Mouse (Mus musculus) hematopoietic stem cell, adult 5-6 weeks (primary cell): Measurements from ENCODE around the gene Sbpl. TPM values are rescaled to one million over a fixed set of nuclear protein-coding genes. Genes with fewer than 3 reads are reported as not detected.
A peak's percentile ranks its signal among the peaks of the same experiment; 100 is the strongest.

Experiments
- ATAC-seq, 2 experiments: fragments of 125-278 bp in 1 of 2; replicated peaks in 1 of 2; 2 replicates each; pipeline ENCODE4 v1.8.0; 2016 to 2017; ENCODE audit warnings: inconsistent platforms in 2 of 2, mild to moderate bottlenecking in 2 of 2, moderate number of reproducible peaks in 2 of 2, low read depth in 1 of 2, moderate TSS enrichment in 1 of 2; ENCODE audit not compliant: low FRiP score in 2 of 2, poor library complexity in 2 of 2, severe bottlenecking in 2 of 2, insufficient read depth in 1 of 2, low TSS enrichment in 1 of 2
- total RNA-seq: library from RNA; stranded (forward); fragments of 172-1452, 232-1000 nt; gene quantifications from 2 replicates; pipeline ENCODE4 v1.2.3, GENCODE M21; 2017

Gene Sbpl
- total RNA-seq = not detected in 2 replicates

DNA sequence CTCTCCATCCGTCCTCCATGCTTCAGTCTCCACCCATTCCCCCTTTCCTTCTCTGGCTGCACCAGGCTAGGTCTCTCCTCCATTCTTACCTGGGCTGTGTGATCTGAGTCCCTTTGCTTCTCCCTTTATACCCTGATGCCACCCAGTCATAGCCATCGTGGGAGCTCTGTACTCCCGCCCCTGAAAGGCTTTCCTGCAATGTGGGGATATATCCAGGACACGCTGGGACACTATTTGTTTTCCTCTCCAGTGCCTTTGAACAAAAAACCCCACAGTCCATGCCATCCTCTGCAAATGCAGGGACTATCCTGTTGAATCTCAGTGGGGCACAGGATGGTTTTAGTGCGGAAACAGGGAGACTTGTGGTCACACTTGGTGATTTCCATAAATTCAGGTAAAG lies at the start of gene Sbpl:
TSS of gene Sbpl (minus strand) at position 101 of the 400 bp plus-strand sequence.
- ATAC-seq = no peak

DNA sequence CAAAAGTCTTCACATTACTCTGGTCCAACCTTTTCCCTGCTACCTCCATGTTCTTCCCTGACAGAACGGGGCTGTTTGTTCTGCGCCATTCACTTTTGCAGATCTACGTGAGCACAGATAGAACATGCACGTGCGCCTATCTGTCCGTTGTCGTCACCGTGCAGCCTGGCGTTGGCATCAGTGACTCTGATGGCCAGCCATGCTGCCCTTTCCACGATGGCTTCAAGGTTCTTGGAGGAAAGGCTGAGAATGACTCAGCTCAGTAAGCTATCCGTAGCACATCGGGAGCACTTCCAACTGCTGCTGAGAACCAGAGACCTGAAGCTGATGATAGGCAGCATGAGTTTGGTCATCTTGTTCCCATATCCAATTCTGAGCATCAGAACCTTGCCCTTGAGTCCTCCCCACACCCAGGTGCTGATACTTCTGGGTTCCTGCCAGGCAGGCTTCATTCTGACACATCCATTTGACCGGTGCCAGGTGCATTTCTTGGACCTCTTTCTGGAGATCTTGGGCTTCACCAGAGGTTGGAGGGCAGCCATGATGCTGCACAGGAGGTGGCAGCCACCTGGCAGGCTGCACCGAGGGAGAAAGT lies 49.1 kb upstream of the Sbpl start:
- no peak for ATAC-seq

GRCm38 (mm10) chr17:24000404-24000803 lies 45.3 kb upstream of the Sbpl start:
- no peak for ATAC-seq

DNA sequence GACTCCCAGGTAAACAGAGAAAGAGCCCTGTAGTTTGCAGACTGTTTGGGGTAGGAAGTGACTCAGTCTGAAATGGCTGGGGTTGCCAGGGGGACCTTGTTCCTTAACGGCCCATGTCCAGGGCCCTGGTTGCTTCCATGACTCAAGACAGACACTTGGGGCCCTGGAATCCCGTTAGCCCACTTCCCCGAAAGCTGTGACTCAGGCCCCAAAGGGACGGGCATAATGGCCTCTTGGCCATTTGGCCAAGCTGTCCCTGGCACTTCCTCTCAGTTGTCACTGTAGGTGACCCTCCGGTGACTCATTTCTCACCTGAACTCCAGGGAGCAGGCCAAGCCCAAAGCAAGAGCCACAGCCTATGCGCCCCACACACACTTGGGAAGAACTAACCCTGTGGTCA lies 43.3 kb upstream of the Sbpl start:
- ATAC-seq = no peak

DNA sequence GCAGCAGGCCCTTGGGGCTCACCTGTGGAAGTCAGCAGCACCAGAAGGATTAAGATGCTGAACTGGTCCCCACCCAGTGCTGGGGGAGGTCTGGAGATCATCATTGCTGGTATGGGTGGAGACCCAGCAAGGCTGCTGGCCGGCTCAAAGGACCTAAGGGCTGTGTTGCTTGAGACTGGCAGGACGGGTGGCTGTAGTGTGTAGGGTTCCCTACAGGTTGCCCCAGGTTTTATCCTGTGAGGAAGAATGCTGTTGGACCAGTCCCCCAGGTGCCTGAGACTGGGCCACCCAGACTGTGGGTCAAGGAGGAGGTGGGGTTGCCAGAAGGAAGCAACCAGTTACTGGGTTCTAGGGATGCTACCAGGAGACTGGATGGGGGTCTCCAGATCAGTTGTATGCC lies 42.8 kb upstream of the Sbpl start, which contains the start of gene Prss22:
TSS of gene Prss22 (minus strand) at position 200 of the 400 bp plus-strand sequence.
- no peak for ATAC-seq

DNA sequence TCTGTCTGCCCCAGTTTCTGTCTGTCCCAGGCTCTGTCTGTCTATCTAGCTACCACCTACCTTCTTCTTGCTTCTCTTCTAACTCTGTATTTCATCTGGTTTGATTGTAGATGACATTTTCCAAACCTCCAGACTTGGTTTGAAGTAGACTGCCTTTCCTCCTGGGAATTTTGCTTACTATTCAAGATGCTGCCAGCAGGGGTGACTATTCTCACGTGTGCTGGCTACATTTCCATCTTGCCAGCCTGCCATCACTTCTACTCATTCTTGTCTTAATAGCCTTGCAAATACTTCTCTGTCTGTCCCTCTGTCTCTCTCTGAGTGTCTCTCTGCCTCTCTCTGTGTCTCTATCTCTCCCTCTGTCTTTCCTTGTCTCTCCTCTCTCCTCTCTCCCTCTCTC lies 40.3 kb upstream of the Sbpl start:
- ATAC-seq = no peak

DNA sequence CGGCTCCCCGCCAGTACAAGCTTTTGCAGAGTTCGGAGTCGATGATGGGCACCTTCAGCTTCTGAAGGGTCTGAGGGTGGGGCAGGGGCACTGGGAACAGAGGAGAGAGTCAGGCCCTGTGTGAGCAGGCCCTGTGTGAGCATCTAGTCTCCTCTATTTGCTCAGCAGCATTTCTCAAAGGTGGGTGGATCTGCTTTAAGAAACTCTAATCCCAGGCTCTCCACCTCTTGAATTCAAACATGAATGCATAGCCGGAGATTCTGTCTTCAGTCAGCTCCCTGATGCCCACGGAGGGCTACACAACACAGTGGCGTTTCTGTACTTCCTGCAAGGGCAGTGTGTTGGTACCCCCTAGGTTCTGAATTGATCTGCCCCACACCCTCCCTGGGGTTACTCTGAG lies 39.6 kb upstream of the Sbpl start:
- ATAC-seq = no peak

DNA sequence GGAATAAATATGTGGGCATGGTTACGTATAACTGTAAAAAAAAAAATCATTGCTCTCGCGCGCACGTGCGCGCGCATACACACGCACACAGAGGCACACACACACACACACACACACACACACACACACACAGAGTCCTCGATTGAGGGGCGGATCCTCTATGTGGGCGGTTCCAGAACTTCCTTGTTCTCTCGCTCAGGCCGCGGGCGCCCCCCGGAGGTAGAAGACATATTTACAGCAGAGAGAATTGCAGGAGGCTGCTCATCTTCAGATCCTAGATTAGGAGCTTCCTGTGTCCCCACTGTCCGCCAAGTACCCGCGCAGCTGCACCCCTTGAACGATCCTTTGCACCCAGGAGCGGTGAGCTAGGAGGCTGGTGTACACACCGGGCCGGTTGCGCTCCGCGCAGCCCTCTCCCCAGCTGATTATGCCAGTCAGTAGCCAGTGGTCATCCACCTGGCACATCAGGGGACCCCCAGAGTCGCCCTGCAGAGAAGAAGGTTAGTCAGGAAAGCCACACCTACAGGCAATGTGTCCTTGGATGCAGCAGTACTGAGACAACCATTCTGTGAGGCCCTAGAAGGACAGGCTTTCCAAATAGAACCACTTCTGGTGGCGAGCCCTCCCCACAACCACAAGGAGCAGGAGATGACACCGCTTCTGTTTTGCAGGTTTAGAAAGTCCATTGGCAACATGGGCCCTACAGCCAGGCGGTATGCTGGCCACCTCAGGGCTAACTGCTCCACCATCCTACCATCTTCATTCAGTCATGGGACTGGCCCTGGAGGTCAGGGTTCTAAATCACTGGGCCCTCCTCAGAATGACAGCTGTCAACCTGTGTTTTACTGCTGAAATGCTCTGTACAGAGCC lies 38.7 kb upstream of the Sbpl start:
- peak; percentile 78 to 84 for ATAC-seq

DNA sequence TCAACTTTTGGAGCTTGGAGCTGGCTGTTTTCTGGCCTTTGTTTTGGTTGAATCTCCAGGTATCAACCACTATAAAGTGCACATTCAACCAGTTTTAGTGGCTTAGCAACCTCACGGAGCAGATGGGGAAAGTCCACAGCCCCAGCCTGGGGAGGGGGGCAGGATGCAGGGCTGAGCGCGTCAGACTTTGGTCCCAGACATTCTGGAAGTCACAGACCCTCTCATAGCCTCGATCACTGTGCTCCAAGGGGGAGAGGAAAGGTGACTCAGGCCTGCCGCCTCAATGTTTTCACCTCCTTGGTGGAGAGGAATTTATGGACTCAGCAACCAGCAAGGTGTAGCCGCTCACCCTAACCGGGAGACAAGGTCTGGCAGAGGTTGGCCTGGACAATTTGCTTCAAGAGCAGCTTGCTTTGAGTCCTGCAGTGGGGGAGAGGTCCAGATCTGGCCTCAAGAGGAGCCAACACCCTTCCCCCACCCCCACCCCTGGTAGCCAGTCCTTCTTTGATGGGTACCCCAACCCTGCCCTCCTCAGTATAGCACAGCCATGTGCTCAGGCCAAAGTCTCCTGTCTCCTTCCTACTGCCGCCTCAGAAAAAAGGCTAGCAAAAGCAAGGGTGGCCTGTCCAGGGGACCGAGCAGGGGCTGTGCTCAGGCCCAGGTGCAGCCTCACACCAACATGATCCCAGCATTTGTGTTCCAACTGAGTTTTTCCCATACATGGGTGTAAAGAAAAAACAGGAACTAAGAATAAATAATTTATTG lies 37.9 kb upstream of the Sbpl start:
- ATAC-seq = 0 out of 4 replicates have a peak, but pooled peaks of 1 of the 2 experiments have one; percentile 1

GRCm38 (mm10) chr17:23989802-23990201 lies 34.7 kb upstream of the Sbpl start:
- ATAC-seq = no peak

GRCm38 (mm10) chr17:23984989-23985388 lies 29.9 kb upstream of the Sbpl start:
- no peak for ATAC-seq

GRCm38 (mm10) chr17:23982912-23983311 lies 27.8 kb upstream of the Sbpl start:
- no peak for ATAC-seq

GRCm38 (mm10) chr17:23980297-23980909 lies 25.3 kb upstream of the Sbpl start, which contains the start of gene Prss30:
Gene Prss30, minus strand, starts transcription at chr17:23980566.
- peak; percentile 49 to 74; a peak in 3 of 4 replicates for ATAC-seq

DNA sequence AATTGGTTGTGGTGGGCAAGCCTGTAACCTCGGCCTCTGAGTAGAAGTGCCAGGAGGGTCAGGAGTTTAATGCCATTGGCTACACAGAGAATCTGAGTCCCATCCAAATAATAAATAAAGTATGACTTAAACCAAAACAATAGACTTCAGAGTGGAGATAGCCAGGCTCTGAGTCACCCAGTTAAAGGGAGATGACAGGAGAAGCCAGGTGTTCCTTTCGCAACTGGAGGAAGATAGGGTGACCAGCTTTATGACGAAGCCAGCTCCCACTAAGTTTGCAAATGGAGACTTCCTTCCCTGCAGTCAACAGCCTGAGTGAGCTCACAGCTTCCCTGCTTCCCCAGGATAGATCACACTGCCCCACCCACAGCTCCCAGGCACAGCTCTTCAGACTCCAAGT lies 24.4 kb upstream of the Sbpl start:
- ATAC-seq = no peak

DNA sequence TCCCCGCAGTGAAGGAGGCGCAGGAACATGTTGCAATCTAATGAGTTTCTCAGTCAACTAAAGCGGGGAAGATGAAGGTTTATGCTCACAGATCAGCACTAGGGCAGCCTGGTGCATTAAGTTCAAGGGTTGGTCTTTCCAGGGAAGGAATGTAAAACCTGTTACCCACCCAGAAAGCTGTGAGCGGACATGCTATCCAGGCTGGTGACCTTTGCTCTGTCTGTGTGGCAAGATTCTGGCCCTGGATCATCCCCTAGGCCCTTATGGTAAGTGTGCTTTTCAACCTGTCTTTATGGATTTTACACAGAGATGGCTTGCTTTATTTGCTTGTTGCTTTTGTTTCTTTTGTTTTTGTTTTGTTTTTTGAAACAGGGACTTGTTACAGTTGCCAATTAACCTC lies 21.6 kb upstream of the Sbpl start:
- ATAC-seq = no peak

DNA sequence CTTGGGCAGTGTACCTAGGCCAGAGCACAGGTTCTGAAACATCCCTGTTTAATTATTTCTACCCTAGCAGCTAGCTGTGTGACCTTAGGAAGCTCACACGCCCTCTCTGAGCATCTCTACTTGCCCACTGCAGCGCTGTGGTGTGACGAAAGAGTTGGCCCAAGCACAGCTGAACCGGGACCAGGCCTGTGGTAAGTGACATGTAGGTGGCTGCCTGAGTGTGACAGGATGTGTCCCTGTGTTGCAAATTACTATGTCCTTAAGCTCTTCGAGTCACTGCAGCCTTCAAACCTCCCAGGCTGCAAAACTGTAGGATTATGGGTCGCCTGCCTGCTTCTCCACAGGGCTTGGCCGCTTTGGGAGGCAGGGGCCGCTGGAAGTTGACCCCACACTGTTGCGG lies 16.2 kb upstream of the Sbpl start:
- no peak for ATAC-seq

GRCm38 (mm10) chr17:23969231-23969630 lies 14.2 kb upstream of the Sbpl start:
- ATAC-seq = peak in 1 of 2 experiments; percentile 55; a peak in 1 of 4 replicates
